Mouse (Mus musculus): ENCODE data around the gene Mboat1.

GRCm38 (mm10) chr13:30208176-30208575 lies 71.9 kb downstream of the Mboat1 start:
- no peak for TF ChIP-seq CTCF (IDR thresholded peaks at IDR 0.05; ENCODE audit: borderline replicate concordance, insufficient read depth, low read depth, low read length)
- no peak for TF ChIP-seq POLR2A (IDR thresholded peaks at IDR 0.05; ENCODE audit: borderline replicate concordance, insufficient read depth, low read length)

Data from cerebellum, adult 2 months (tissue).